Mouse (Mus musculus) layer of hippocampus, postnatal 25 days (tissue): ENCODE data around the gene Cetn3. TPM values are rescaled to one million over a fixed set of nuclear protein-coding genes. Genes with fewer than 3 reads are reported as not detected.

Source experiments
- DNase-seq, 2 experiments: peaks; one replicate each; pipeline ENCODE4 v3.0.0; 2022; ENCODE audit warnings: mixed read lengths in 2 of 2, low spot score in 1 of 2; ENCODE audit errors: extremely low spot score in 1 of 2
- total RNA-seq, 2 experiments: library from RNA; stranded (reverse); gene quantifications; 2 replicates each; pipeline ENCODE4 v1.2.3; 2021

Cetn3 gene
- total RNA-seq, 2 experiments from 2014 or later, result 85.9 to 102 TPM

- DNase-seq, result no peak
Measured at GRCm38 (mm10) chr13:81803713-81804112, 20.8 kb downstream of the Cetn3 start.

GRCm38 (mm10) chr13:81822750-81823149, 39.9 kb downstream of the Cetn3 start:
- no peak for DNase-seq

DNA sequence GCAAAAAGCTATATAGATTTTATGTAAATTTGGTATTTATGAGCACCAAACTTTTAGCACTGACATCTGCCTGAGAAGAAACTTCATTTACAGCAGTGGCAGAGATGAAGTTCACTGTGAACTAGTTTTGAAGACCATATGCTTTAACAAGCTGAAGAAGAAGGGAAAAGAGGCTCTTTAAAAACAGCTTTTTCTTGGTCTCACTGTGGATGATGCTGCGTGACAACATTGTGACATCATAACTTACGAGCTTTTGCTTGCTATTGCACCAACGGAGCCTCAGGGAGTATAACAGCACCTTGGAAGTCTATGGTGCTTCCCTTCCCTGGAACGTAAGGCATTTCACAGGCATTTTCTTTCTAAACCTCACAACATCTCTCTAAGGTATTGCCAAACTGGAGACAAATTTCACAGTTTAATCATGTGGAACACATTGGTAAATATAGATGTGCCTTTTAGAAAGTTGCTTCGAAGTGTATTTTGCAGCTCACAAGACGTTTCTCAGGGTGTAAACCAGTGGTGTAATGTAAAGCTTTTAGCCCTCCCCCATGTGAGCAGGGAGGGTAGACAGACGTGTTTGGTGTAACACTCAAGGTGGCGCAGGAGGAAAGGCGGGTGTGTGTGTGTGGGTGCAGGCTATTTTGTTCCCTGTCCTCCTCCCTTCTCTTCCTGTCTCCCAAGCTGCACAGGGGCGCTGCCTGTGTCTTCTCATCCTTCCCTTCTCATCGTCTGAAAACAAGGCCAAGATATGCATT, 41.9 kb downstream of the Cetn3 start:
- DNase-seq, result no peak

DNA sequence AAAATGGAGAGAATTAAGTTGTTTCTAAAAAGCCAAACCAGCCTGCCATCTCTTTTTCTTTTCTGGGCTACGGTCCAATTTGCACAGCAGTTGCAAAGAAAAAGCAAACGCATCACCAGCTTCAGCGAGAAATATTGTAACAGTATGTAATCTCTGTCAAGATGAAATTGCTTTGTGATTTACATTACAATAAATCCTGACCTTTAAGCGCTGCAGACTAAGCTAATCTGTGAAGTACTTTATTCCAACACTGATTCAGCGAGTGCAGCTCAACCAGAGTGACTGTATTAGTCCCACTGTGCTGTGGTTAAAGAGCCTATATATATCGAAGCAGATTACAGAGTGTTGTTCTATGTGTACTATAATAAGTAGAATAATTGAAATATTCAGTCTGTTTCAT, 45.6 kb downstream of the Cetn3 start:
- no peak for DNase-seq

DNA sequence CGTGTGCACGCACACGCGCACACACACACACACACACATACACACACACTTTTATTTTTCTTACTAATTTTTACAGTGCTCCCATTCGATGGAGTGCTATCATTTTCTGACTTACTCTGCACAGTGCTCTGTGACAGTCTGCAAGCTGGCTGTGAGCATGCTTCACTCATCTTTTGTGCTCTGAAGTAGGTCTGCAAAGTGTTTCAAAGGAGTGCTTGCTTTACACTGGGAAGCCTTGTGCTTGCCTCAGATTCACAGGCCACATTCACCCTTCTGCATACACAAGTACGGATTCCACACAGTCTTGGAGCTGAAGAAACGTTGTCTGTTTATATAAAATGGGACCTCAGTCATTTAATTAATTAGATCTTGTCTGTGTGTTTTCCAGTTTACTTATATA, 49.0 kb downstream of the Cetn3 start:
- no peak for DNase-seq

GRCm38 (mm10) chr13:81836386-81837177, 53.7 kb downstream of the Cetn3 start:
- DNase-seq, result no peak

- DNase-seq, result no peak
Measured at GRCm38 (mm10) chr13:81838016-81838415, 55.1 kb downstream of the Cetn3 start.

DNA sequence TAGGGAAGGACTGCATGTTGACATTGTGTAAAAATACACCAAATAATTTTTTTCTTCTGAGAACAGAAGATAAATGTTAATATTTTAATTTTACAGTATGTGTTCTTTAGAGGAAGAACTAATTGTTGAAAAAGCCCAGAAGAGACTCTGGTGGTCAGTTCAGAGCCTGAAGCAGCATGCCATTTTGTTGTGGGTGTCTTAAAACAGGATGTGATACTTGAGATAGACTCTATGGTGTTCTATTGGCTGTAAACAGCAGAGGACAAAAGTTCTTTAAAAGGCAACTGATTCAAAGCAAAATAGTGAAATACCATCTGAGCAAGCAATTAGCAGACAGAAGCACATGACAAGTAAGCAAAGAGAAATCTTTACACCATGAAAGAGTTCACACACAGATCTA, 56.1 kb downstream of the Cetn3 start:
- no peak for DNase-seq

- no peak for DNase-seq
Measured at GRCm38 (mm10) chr13:81840246-81840645, 57.4 kb downstream of the Cetn3 start.

GRCm38 (mm10) chr13:81840646-81841045, 57.8 kb downstream of the Cetn3 start:
- no peak for DNase-seq

DNA sequence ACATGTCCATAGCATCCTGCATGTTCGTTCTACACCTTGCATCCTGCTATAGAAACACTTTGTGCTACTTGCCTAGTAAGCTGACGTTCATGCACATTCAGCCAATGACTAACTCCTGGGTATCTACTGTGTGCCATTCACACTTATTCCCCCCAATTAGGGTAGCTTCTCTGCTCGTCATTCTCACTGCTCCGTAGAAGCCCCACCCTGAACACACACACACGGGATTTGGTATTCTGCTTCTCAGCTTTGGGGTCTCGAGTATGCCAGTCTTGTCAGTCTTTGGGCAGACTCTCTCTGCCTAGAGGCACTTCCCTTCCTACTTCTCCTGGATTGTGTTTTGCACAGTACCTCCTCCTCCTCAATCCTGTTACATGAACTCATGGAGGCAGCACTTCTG, 59.4 kb downstream of the Cetn3 start:
- DNase-seq, result no peak

Other genes with a start within 250 kb of the Cetn3 start
- gene Adgrv1, start 149.9 kb upstream of the Cetn3 start, total RNA-seq, result 1 to 10 TPM; 2.5 to 3.2 TPM
- 10 to 100 TPM in 1 of 2 experiments, 1 to 10 TPM in 1; 9.8 to 12.3 TPM for gene Lysmd3, start 125.4 kb upstream of the Cetn3 start, total RNA-seq
- 1 to 10 TPM; 4.2 to 4.6 TPM for gene Polr3g, start 72.1 kb upstream of the Cetn3 start, total RNA-seq
- 10 to 100 TPM; 23.0 to 23.5 TPM for gene Mblac2, start 71.7 kb upstream of the Cetn3 start, total RNA-seq